Mouse (Mus musculus) T-cell, adult 2 months (primary cell): ENCODE data around the gene Adrm1.

Experiments
- DNase-seq: peaks from one replicate; pipeline ENCODE4 v3.0.0; 2022; ENCODE audit warnings: low spot score

Gene Adrm1

DNA sequence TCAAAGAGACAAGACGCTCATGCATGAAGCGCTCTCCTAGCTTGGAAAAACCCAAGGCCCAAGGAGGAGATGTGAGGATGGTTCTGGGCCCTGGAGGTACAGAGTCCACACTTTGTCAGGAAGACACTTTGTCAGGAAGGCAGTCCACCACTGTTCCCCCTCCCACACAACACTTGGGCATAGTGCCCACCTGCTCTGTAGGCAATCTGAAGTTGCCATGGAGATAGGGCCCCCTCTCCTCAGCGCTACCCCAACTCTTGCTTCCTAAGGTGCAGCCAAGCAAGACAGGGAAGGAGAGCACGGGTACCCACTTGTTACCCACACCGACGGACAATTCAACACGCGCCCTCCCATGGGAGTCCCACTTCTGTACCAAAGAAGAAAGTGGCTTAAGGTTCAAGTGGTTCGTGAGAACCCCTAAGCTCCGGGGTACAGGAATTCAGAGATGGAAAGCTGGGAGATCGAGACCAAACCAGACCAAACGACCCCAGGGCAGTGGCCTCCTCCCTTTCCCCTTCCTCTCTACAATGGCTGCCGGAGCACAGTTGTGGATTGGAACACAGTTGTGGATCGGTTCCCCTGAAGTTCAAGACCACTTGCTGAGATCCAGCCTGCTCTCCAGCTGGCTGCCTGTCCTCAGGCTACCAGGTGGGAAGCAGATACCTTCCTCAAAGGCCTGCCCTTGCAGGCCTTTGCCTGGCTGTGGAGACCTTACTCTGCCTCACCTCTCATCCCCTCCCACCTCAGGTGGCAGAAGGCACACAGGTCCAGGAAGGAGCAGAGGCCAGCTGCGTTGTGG lies 48.1 kb downstream of the Adrm1 start:
- DNase-seq: no peak

DNA sequence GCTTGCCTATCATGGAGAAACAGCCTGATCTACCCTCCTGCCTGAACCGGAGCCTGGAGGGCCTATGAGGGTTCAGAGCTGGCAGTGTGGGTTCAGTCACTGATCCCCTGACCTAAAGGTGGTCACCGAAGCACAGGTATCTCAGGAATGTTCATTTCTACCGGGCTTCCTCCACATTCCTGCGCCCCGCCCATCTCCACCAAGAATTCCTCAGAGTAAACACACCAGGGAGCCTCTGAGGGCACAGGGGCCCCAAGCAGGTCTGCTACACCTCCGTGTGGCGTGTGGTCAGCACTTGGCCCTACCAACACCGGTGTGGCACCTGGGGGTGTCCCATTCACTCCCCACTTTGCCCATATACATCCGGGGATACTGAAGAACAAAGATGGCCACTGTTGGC lies 48.9 kb downstream of the Adrm1 start:
- DNase-seq: no peak

DNA sequence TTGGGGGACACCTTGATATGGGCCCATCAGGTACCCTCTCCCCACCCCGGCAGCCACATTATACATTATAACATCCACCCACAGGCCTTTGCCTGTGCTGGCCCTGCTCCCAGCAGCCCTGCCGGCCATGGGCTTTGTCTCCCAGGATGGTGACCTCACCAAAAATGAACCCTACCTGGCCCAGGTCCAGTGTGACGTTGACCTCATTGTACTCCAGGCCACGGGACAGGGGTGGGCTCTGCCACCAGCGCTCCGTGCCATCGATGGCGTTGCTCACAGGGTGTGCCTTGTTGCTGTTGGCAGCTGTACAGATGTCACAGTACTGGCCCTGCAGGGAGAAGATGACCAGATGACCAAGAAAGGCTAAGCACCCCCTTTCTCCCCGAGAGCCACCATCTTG lies 49.8 kb downstream of the Adrm1 start:
- no peak for DNase-seq

DNA sequence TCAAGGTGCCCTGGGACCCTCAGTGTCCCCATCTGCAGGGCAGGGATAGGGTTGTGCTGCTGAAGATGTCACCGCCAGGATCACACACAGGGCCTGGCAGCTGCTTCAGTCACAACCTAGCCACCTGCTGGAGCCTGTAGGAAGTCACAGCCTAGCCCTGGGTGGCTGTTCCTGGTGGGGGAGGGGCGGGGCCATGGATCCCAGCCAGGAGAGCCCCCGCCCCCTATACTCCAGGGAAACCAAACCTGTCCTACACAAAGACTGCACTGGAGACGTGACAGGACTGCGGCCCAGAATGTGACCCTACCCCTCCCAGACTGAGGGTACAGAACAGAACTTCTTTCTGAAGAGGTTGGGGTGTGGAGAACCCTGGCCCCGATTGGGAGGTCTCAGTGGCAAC lies 51.0 kb downstream of the Adrm1 start:
- no peak for DNase-seq

DNA sequence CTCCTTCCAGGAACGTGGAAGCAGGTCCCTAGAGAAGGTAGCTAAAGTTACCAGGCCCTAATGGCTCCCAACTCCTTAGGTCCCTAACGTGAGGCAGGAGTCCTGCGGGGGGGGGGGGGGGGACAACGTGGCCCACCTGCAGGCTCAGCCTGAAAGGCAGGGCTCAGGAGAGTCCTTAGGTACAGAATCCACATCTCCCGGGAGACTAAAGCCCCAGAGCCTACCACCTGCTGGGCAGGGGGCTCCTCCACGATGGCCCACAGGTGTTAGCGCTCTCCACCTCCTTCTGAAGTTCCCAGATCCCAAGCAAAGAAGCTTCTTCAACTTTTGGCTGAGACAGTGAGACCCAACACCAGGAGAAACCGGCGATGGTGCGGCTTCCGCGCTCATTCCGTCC lies 53.4 kb downstream of the Adrm1 start:
- no peak for DNase-seq

DNA sequence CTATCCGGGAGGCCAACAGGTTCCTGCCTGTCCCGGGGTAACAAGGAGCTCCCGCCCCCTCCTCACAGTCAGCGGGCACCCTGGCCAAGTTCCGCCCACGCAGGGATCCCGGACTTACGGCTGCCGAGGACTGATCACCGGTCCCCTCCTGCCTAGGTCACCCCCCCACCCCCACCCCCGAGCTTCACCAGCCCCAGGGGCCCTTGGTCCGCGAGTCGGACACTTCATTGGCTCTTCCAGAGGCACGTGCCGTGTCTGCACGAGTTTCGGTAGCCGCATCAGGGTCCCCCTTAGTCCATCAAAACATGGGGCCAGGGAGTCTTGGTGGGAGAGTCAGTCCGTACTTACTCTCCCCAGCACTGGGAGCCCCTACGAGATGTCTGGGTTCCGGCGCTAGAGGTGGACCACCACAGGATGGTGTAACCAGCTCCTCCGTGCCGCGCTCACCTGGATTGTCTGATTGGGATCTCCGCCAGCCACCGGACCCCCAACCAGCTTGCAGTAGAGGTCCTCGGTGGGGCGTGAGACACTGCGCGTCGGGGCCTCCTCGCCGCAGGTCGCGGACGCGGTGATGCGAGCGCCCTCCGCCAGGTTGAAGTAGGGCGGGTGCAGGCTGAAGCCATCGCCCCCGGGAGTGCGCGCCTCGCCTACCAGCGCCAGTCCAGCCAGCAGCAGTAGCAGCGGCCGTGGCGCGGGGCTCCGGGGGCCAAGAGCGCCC lies 53.9 kb downstream of the Adrm1 start:
- no peak for DNase-seq
